8 mouse cellular contexts compared by ENCODE assay signal in the genomic region with DNA sequence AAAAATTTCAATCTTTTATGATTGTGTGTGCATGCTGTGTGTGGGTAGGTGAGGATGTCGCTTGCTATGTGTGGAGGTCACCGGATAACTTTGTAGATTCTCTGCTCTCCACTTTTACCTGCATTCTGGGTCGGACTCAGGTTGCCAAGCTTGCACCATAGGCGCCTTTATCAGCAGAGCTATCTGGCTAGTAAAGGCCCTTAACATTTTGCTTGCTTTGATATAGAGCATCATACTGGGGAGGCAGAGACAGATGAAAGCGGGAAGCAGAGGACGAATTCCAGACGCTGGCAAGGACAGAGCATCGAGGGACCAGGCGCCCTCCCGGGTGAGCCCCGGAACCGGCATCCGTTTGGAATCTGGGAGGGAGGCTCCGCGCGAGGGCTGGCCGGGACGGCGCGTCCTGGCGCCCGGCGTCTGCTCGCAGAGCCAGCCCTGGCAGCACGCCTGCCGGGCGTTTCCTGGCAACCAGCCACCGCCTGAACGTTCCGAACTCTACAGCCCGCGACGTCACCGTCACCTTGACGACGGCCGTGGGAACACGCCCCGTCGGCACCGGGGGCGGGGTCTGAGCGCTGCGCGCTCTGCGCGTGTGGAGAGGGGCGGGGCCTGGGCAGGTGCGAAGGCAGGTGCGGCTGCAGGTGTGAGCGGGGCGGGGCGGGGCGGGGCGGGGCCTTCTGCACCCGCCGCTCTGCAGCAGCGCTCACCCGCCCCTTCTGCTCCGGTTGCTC. TPM values are rescaled to one million over a fixed set of nuclear protein-coding genes. Genes with fewer than 3 reads are reported as not detected.
A peak's percentile ranks its signal among the peaks of the same experiment; 100 is the strongest.
DNase-seq lines count a peak whose midpoint lies in the region; ATAC-seq and TF ChIP-seq lines count a peak whose summit lies in the region.

No protein-coding gene starts in this region.

- under 1% methylated on average over 58 of the region's 60 CpGs for whole genome bisulfite sequencing in hindbrain, postnatal 0 days

- peak overlapping the region; percentile 82 for H3K4me2 ChIP-seq in hindbrain, postnatal 0 days (ENCODE audit: low read depth, low read length)

- intact Hi-C loops in gastrocnemius, adult 2 months (cut with DNase I), result loop anchor here (1.0 to 2.0 kb wide), 2 partner anchors 28 to 48 kb away; no protein-coding TSS in a partner anchor

- peak; percentile 97 for ATAC-seq in activated CD4-positive, CD25-positive, alpha-beta regulatory T cell, adult 4 months
- ATAC-seq in common myeloid progenitor, adult 5-6 weeks (replicated peaks; ENCODE audit: low read depth, poor library complexity, severe bottlenecking), result peak; percentile 88
- ATAC-seq in hindbrain, postnatal 0 days, result peak; percentile 95

- H3K4me1 ChIP-seq in hindbrain, postnatal 0 days (ENCODE audit: insufficient read depth, low read length), result no peaks in the 10 kb centered on the region

- peak overlapping the region; percentile 51 for H3K9ac ChIP-seq in hindbrain, postnatal 0 days (replicated peaks; ENCODE audit: low read length)

- H3K27me3 ChIP-seq in hindbrain, postnatal 0 days (ENCODE audit: insufficient read depth, low read length), result no peaks in the 10 kb centered on the region

- H3K36me3 ChIP-seq in hindbrain, postnatal 0 days (ENCODE audit: insufficient read depth, low read length), result no peaks in the 10 kb centered on the region

- DNase-seq in gastrocnemius, adult 2 months, result peak; percentile 99
- DNase-seq in hindbrain, postnatal 0 days (ENCODE audit: low spot score), result peak; percentile 99
- peak; percentile 97 for DNase-seq in left cerebral cortex, adult 18-20 months (ENCODE audit: low spot score in 2 of 2)
- DNase-seq in lung, postnatal 4 days, result peak; percentile 99
- peak; percentile 89 for DNase-seq in retina, postnatal 7 days (ENCODE audit: low read depth, low spot score)
- peak; percentile 98 for DNase-seq in urinary bladder, adult 18-20 months (ENCODE audit: low spot score in 2 of 2)

- no peaks in the 10 kb centered on the region for H3K9me3 ChIP-seq in hindbrain, postnatal 0 days (ENCODE audit: low read length)

- peak overlapping the region; percentile 78 for H3K4me3 ChIP-seq in gastrocnemius, adult 2 months
- H3K4me3 ChIP-seq in hindbrain, postnatal 0 days (ENCODE audit: low read length), result peak overlapping the region; percentile 42

- H3K27ac ChIP-seq in gastrocnemius, adult 2 months, result peak overlapping the region; percentile 94
- H3K27ac ChIP-seq in hindbrain, postnatal 0 days, result peak overlapping the region; percentile 94

- TF ChIP-seq CTCF in gastrocnemius, adult 2 months (IDR thresholded peaks at IDR 0.05), result no peak
- no peak for TF ChIP-seq CTCF in hindbrain, postnatal 0 days (IDR thresholded peaks at IDR 0.05; ENCODE audit: low read depth)

RNA-seq across cellular contexts. Expression of gene Xirp1, which starts 12.5 kb away (rescaled TPM):
- not detected for polyA plus RNA-seq in activated CD4-positive, CD25-positive, alpha-beta regulatory T cell, adult 4 months (2017; shearing (Covaris generic))
- total RNA-seq in common myeloid progenitor, adult 5-6 weeks (2017), result not detected in 2 replicates
- total RNA-seq in gastrocnemius, adult 2 months (2021), result 100 to 1,000 TPM in 1 of 2 experiments, 10 to 100 TPM in 1; 70.1 to 116 TPM
- total RNA-seq in hindbrain, postnatal 0 days (2014; rRNA removed), result 0.05 and 0.29 TPM in 2 replicates
- 0.19 TPM in 1 of 2 replicates, not detected in the other for polyA plus RNA-seq in hindbrain, postnatal 0 days (2015; fragmentation: Nextera tagmentation; extraction: Ambion mirVana)
- under 1 TPM; 0.07 to 0.12 TPM for total RNA-seq in left cerebral cortex, adult 18-20 months (2021)

RNA-seq across cellular contexts. Expression of gene Csrnp1, which starts 26.5 kb away (rescaled TPM):
- polyA plus RNA-seq in activated CD4-positive, CD25-positive, alpha-beta regulatory T cell, adult 4 months (2017; shearing (Covaris generic)), result 10 to 100 TPM; 29.0 to 41.9 TPM
- 11.9 and 16.9 TPM in 2 replicates for total RNA-seq in common myeloid progenitor, adult 5-6 weeks (2017)
- total RNA-seq in gastrocnemius, adult 2 months (2021), result 10 to 100 TPM in 1 of 2 experiments, 1 to 10 TPM in 1; 5.9 to 12.0 TPM
- 4.5 and 17.4 TPM in 2 replicates for total RNA-seq in hindbrain, postnatal 0 days (2014; rRNA removed)
- 2.7 and 3.1 TPM in 2 replicates for polyA plus RNA-seq in hindbrain, postnatal 0 days (2015; fragmentation: Nextera tagmentation; extraction: Ambion mirVana)
- total RNA-seq in left cerebral cortex, adult 18-20 months (2021), result 10 to 100 TPM; 20.5 to 26.8 TPM

RNA-seq across cellular contexts. Expression of gene Cx3cr1, which starts 58.7 kb away (rescaled TPM):
- polyA plus RNA-seq in activated CD4-positive, CD25-positive, alpha-beta regulatory T cell, adult 4 months (2017; shearing (Covaris generic)), result under 1 TPM in 1 of 2 experiments, not detected in 1; 0.43 TPM
- 7.5 and 9.4 TPM in 2 replicates for total RNA-seq in common myeloid progenitor, adult 5-6 weeks (2017)
- total RNA-seq in gastrocnemius, adult 2 months (2021), result under 1 TPM; 0.15 to 0.20 TPM
- total RNA-seq in hindbrain, postnatal 0 days (2014; rRNA removed), result 17.3 and 21.5 TPM in 2 replicates
- 12.2 and 13.0 TPM in 2 replicates for polyA plus RNA-seq in hindbrain, postnatal 0 days (2015; fragmentation: Nextera tagmentation; extraction: Ambion mirVana)
- 10 to 100 TPM; 26.6 to 28.4 TPM for total RNA-seq in left cerebral cortex, adult 18-20 months (2021)

Comparison
In these comparisons a context has a peak if more than half of its experiments do, and no peak if none do; other contexts are left out.
1. Peak in every context shown above with its lines: DNase-seq, ATAC-seq, H3K4me3 ChIP-seq and H3K27ac ChIP-seq.
2. RNA of gene Xirp1, which starts 12.5 kb away (total RNA-seq): 70.1 to 116 TPM in gastrocnemius, adult 2 months; 0.07 to 0.12 TPM in left cerebral cortex, adult 18-20 months, 0.05 to 0.29 TPM in hindbrain, postnatal 0 days and not detected in common myeloid progenitor, adult 5-6 weeks; every median in the first group is over 10 times any median in the second.